Mouse (Mus musculus) cerebellum, adult 8-10 months (tissue): ENCODE data around the gene Rarg.
A peak's percentile ranks its signal among the peaks of the same experiment; 100 is the strongest.

ENCODE experiments used
- DNase-seq: peaks from one replicate; pipeline ENCODE4 v3.0.0; 2022

The Rarg gene

GRCm38 (mm10) chr15:102202971-102203834, 54.1 kb downstream of the Rarg start, which contains the start of gene Zfp740:
Gene Zfp740, plus strand, starts transcription at chr15:102203249.
- DNase-seq, result peak; percentile 92

- no peak for DNase-seq
These were observed 58.5 kb downstream of the Rarg start for GRCm38 (mm10) chr15:102198841-102199240.

GRCm38 (mm10) chr15:102195373-102195772, 61.9 kb downstream of the Rarg start:
- DNase-seq, result no peak

GRCm38 (mm10) chr15:102194439-102194838, 62.9 kb downstream of the Rarg start:
- DNase-seq, result no peak

- DNase-seq, result no peak
These were observed 63.7 kb downstream of the Rarg start for GRCm38 (mm10) chr15:102193652-102194051.

GRCm38 (mm10) chr15:102192820-102193386, 64.4 kb downstream of the Rarg start:
- DNase-seq, result no peak

- DNase-seq, result no peak
These were observed 65.0 kb downstream of the Rarg start for GRCm38 (mm10) chr15:102192271-102192812.

GRCm38 (mm10) chr15:102191699-102192098, 65.6 kb downstream of the Rarg start:
- DNase-seq, result no peak

GRCm38 (mm10) chr15:102188883-102189282, 68.4 kb downstream of the Rarg start:
- DNase-seq, result no peak

- no peak for DNase-seq
These were observed 69.2 kb downstream of the Rarg start for GRCm38 (mm10) chr15:102188096-102188495.

GRCm38 (mm10) chr15:102186239-102186638, 71.1 kb downstream of the Rarg start:
- DNase-seq, result no peak
